Mouse (Mus musculus) erythroblast, embryonic 14.5 days (primary cell): ENCODE measurements around the gene Ugcg.

Source experiments
- GATA1 ChIP-seq: IDR thresholded peaks from 2 replicates; pipeline ENCODE4 v1.6.1; 2012; ENCODE audit warnings: low read length, inconsistent platforms, mixed read lengths
- TAL1 ChIP-seq: IDR thresholded peaks from 3 replicates; pipeline ENCODE4 v1.6.1; 2012; ENCODE audit warnings: low read length, inconsistent platforms, mixed read lengths

DNA sequence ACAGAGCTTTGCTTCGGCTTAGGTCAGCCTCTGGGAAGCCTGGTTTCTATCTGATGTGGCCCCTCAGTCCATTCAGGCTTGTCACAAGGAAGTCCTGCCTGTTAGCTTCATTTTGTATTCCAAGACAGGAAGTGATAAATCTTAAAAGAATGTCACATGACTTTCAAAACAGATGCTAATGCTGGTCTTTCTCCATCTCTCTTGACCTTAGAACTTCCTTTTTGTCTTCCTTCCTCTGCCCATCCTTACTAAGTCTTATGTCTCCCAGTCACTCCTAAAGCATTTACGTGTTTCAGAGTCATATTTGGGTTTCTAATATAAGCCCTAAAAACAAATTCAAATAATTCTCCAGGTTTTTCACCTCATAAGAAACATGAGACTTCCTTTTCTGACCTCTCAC is 25.0 kb upstream of the Ugcg start:
- no peak for TF ChIP-seq TAL1
- TF ChIP-seq GATA1 = no peak
